Mouse (Mus musculus) kidney, embryonic 14.5 days (tissue): ENCODE measurements at regions not wholly inside any gene's neighbourhood (a gene's known extent, or its start where the extent isn't known, plus 50 kb on each side); places are given as distances from the start of the nearest gene placed in this dataset.

Experiments used
- ATAC-seq: fragments of 200-750 bp; cut with Nextera tagmentation; 2 replicates; pipeline ENCODE4 v1.8.0; 2017; ENCODE audit warnings: moderate number of reproducible peaks, mild to moderate bottlenecking, moderate TSS enrichment, moderate library complexity; ENCODE audit not compliant: low FRiP score, low TSS enrichment
- H3K27ac ChIP-seq: fragments of 300-500 bp; sonication (generic); 2 replicates; pipeline ENCODE4 v1.5.1; 2014; ENCODE audit warnings: low read depth, mild to moderate bottlenecking, low read length, moderate library complexity, mixed read lengths
- H3K27me3 ChIP-seq: fragments of 300-500 bp; sonication (generic); 2 replicates; pipeline ENCODE4 v1.6.1; 2014; ENCODE audit warnings: mild to moderate bottlenecking, low read length; ENCODE audit not compliant: control insufficient read depth, insufficient read depth
- H3K36me3 ChIP-seq: fragments of 300-500 bp; sonication (generic); 2 replicates; pipeline ENCODE4 v1.6.1; 2014; ENCODE audit warnings: low read length, mixed read lengths; ENCODE audit not compliant: control insufficient read depth, insufficient read depth
- H3K4me1 ChIP-seq: fragments of 300-500 bp; sonication (generic); 2 replicates; pipeline ENCODE4 v1.6.1; 2014; ENCODE audit warnings: low read length, mixed read lengths; ENCODE audit not compliant: control insufficient read depth, insufficient read depth
- H3K4me2 ChIP-seq: fragments of 300-500 bp; sonication (generic); replicated peaks from 2 replicates; pipeline ENCODE4 v1.6.1; 2014; ENCODE audit warnings: low read depth, mild to moderate bottlenecking, low read length
- H3K4me3 ChIP-seq: fragments of 300-500 bp; sonication (generic); 2 replicates; pipeline ENCODE4 v1.5.1; 2014; ENCODE audit warnings: mild to moderate bottlenecking, low read length
- H3K9ac ChIP-seq: fragments of 300-500 bp; sonication (generic); 2 replicates; pipeline ENCODE4 v1.6.1; 2014; ENCODE audit warnings: low read depth, mild to moderate bottlenecking, low read length, moderate library complexity
- H3K9me3 ChIP-seq: fragments of 300-500 bp; sonication (generic); 2 replicates; pipeline ENCODE4 v1.6.1; 2016; ENCODE audit warnings: low read length; ENCODE audit not compliant: control insufficient read depth
- WGBS: fragments of 180-500 bp; shearing (Covaris S2); extraction: QIAGEN DNeasy Blood & Tissue Kit; methylation state at CpG from one replicate; pipeline ENCODE4 v1.1.7; 2014; 5-methylcytosine and 5-hydroxymethylcytosine counted together

DNA sequence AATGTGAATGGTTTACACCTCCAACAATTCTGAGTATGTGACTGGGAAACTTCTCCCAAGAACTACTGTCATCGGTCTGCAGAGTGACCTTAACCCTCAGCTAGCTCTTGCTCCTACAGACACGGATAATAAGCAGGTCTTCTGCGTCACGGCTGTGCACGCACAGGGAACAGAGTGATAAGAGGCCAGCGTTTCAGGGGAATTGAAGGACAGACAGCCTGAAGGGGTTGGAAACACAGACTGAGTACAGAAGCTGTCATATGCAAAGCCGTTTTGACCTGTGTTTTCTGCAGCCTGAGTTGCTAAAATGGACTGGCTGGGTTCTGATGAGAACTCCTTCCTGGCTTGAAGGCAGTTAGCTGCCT, 114.4 kb downstream of the Gm10260 start:
- Histone ChIP-seq H3K4me2 (no peak overlapping the region), H3K36me3 (no peaks in the 10 kb centered on the region), H3K9ac (no peak overlapping the region), H3K9me3 (0 out of 2 replicates have a peak, but pooled peaks cover 3% of the 10 kb centered on the region), H3K27ac (no peak overlapping the region), H3K4me3 (no peak overlapping the region), H3K27me3 (no peaks in the 10 kb centered on the region), H3K4me1 (peaks cover 4% of the 10 kb centered on the region; the same call in 1 of the 2 replicates)
- 62% methylated on average over 7 of the region's 7 CpGs for WGBS
- ATAC-seq, result no peak

DNA sequence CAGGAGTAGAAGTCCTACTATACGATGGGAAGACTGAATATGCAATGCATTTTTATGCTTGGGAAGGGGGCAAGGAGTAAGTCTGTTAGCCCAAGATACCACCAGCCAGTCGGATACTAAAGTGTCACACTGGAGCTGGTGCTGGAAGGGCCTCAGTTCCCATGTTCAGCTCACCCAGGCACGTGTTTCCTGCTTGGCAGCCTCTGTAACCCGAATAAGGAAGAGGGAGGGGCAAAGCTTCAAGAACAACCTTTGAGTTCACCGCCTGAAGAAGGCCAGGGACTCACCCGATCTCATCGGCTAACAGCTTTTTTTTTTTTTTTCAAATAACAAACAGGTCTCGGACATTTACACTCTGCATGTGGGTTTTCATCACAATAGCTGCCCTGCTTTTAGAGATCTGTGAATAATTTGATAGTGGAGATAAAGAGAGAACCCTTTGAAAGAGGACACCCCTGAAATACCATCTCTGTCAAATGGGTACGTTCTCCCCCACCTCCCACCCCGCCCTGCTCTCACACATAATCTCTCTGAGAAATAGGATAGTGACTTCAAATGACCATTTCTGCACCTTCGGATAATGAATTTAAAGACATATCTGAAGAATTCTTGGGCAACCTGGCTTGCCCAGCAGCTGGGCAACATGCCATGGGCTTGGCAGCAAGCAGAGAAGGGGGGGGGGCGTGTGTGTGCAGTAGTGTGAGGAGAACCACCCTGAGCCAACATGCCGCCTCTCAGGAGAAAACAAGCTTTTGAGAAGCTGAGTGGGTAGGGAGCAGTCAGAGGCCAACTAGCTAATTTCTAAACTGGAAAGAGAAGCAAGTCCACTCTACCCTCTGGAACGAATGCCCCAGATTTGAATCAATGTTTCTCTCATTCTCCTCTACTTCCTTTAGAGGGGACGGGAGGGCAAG, 115.1 kb downstream of the Gm10260 start:
- Histone ChIP-seq H3K27me3 (no peaks in the 10 kb centered on the region), H3K27ac (no peak overlapping the region), H3K36me3 (no peaks in the 10 kb centered on the region), H3K9ac (no peak overlapping the region), H3K4me2 (no peak overlapping the region), H3K9me3 (0 out of 2 replicates have a peak, but pooled peaks cover 3% of the 10 kb centered on the region), H3K4me1 (peaks cover 4% of the 10 kb centered on the region; the same call in 1 of the 2 replicates), H3K4me3 (no peak overlapping the region)
- WGBS, result 52% methylated on average over 15 of the region's 15 CpGs
- ATAC-seq, result no peak

DNA sequence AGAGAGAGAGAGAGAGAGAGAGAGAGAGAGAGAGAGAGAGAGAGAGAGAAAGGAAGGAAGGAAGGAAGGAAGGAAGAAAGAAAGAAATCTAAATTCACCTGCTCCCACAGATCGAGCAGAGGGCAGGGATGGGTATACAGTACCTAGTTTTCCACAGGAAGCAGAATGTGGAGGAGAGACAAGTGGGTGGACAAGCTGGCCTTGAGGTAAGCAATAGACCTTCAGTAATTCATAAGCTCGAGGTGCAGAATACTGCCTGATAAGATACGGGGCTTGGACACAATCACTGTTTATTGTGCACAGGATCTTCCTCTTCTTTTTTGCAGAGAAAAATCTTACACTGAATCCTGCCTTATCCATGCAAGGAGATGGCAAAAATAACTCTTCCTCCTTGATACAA, 120.2 kb downstream of the Gm10260 start:
- H3K36me3 ChIP-seq, result no peaks in the 10 kb centered on the region
- H3K4me1 ChIP-seq, result peaks cover 4% of the 10 kb centered on the region; the same call in 1 of the 2 replicates
- H3K9me3 ChIP-seq, result 0 out of 2 replicates have a peak, but pooled peaks cover 3% of the 10 kb centered on the region
- no peak overlapping the region for H3K4me3 ChIP-seq
- no peak overlapping the region for H3K4me2 ChIP-seq
- no peaks in the 10 kb centered on the region for H3K27me3 ChIP-seq
- WGBS, result 78% methylated on average over 3 of the region's 3 CpGs
- no peak for ATAC-seq
- no peak overlapping the region for H3K9ac ChIP-seq
- H3K27ac ChIP-seq, result no peak overlapping the region

DNA sequence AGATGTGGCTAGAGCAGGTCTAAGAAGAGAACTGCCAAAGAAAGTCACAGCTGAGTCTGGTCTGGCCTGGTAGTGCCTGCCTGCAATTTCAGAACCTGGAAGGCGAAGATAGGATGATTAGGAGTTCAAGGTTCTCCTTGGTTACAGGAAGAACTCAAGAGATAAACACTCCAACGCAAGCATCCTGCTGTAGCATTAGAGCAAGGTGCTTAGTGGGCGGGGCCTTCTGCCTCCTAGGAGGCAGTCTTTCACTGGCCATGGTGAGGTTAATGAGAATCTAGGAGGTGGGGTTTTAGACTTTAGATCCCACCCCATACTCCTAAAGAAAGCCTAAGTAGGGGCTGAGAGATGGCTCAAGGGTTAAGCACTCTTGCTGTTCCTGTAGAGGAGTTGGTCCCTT, 120.8 kb downstream of the Gm10260 start:
- no peak for ATAC-seq
- H3K27ac ChIP-seq, result no peak overlapping the region
- no peak overlapping the region for H3K4me2 ChIP-seq
- H3K27me3 ChIP-seq, result no peaks in the 10 kb centered on the region
- WGBS, result 73% methylated on average over 3 of the region's 3 CpGs
- 0 out of 2 replicates have a peak, but pooled peaks cover 3% of the 10 kb centered on the region for H3K9me3 ChIP-seq
- H3K9ac ChIP-seq, result no peak overlapping the region
- no peak overlapping the region for H3K4me3 ChIP-seq
- H3K36me3 ChIP-seq, result no peaks in the 10 kb centered on the region
- no peaks in the 10 kb centered on the region for H3K4me1 ChIP-seq

DNA sequence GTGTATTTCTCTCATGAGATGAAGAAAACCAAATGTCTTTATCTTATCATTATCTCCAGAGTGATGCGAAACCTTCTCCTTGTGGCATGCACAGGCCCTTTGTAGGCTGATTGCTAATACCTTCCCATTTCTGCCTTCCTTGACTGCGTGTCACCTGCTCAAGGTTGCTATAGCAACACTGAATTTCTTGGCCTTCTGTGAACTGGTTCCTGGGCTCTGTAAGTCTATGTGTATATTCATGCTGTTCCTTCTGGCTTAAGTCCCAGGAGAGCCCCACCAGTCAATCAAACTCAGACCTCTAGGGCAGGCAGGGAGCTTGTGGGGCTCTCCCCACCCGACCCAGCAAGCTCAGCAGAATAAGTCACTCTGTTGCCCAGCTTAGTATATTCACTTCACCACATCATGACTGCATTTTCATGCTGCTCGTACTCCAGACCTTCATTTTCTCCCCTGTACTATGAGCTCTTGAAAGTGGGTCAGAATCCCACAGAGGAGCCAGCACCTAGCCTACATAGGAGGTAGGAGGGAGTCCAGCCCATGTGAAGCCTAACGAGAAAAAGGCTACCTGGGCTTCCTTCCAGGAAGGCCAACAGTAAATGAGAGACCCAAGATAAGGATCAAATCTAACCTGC, 121.9 kb downstream of the Gm10260 start:
- Histone ChIP-seq H3K4me1 (no peaks in the 10 kb centered on the region), H3K9ac (peak overlapping the region; percentile 18; the same call in 1 of the 2 replicates), H3K4me2 (no peak overlapping the region), H3K36me3 (no peaks in the 10 kb centered on the region), H3K27me3 (no peaks in the 10 kb centered on the region), H3K27ac (no peak overlapping the region), H3K9me3 (no peaks in the 10 kb centered on the region), H3K4me3 (no peak overlapping the region)
- WGBS, result 75% methylated on average over 5 of the region's 5 CpGs
- ATAC-seq, result no peak

DNA sequence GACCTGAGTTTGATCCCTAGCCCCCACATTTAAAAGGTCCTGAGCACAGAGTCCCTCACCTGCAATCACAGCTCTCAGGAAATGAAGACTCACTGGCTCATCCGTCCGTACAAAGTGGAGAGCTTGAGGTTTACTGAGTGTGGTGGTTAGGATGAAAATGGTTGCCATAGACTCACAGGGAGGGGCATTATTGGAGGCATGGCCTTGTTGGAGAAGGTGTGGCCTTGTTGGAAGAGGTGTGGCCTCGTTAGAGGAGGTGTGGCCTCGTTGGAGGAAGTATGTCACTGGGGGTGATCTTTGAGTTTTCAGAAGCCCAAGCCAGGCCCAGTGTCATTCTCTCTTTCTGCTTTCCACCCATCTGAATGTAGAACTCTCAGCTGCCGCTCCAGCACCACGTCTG, 122.9 kb downstream of the Gm10260 start:
- ATAC-seq, result no peak
- WGBS, result 91% methylated on average over 6 of the region's 6 CpGs
- H3K4me3 ChIP-seq, result no peak overlapping the region

DNA sequence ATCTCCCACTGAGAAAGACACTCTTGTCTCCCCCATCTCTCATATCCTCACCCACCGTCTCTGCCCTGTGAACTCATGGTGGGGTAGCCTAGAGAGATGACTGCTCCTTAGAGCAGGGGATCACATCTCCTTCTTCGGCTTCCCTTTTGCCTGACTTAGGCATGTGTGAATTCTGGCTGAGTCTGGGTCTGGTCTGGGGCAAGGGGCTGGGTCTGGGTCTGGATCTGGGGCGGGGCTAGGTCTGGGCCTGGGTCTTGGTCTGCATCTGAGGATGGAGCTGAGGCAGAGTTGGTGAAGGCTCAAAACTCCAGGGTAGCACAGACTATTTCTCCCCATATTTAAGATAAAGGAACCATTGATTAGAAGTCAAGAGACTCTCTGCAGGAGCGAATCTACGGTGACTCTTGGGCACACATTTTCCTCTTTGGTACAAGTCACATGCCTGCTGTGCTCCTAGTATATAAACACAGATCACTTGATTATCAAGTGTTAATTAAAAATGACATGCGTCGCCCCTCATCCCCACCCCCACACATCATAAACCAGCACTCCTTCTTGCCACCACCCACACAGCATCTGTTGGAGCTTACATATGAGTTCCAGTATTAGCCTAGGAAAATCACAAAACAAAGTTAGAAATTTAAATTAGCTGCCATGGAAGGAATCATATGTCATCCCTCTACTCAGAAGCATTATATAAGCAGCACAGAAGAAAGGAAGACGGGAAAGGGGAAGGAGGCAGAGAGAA, 126.2 kb downstream of the Gm10260 start:
- ATAC-seq, result no peak
- Histone ChIP-seq H3K4me3 (no peak overlapping the region), H3K9me3 (no peaks in the 10 kb centered on the region), H3K36me3 (no peaks in the 10 kb centered on the region), H3K9ac (no peak overlapping the region), H3K4me2 (no peak overlapping the region), H3K4me1 (no peaks in the 10 kb centered on the region), H3K27ac (no peak overlapping the region), H3K27me3 (no peaks in the 10 kb centered on the region)
- 76% methylated on average over 8 of the region's 8 CpGs for WGBS

More for the DNA sequence above, 122.9 kb downstream of the Gm10260 start:
- H3K27ac ChIP-seq, result no peak overlapping the region
- H3K27me3 ChIP-seq, result no peaks in the 10 kb centered on the region
- H3K9me3 ChIP-seq, result no peaks in the 10 kb centered on the region
- H3K4me1 ChIP-seq, result no peaks in the 10 kb centered on the region
- no peak overlapping the region for H3K9ac ChIP-seq
- no peaks in the 10 kb centered on the region for H3K36me3 ChIP-seq
- no peak overlapping the region for H3K4me2 ChIP-seq

DNA sequence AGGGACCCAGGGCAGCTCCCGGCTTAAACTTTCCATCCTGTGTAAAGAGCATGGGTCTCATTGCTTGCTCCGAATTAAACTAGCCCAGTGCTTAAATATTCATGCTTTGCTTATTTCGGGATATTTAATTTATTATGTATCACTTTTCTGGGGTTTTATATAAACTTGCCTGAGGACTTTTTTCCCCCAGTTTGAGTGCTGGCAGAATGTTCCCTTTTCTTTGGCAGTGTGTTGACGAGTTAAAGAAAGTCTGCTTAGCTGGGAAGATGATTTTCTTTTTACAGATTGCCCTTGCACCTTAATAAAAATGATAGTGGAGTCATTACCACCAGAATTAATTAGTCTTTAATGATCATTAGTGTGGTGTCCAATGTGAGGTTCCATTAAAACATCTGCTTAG, 126.9 kb downstream of the Gm10260 start:
- Histone ChIP-seq H3K4me1 (no peaks in the 10 kb centered on the region), H3K9me3 (no peaks in the 10 kb centered on the region), H3K9ac (no peak overlapping the region), H3K27ac (no peak overlapping the region), H3K4me2 (no peak overlapping the region), H3K36me3 (no peaks in the 10 kb centered on the region), H3K27me3 (no peaks in the 10 kb centered on the region), H3K4me3 (no peak overlapping the region)
- WGBS, result 93% methylated on average over 4 of the region's 4 CpGs
- no peak for ATAC-seq
